Mouse (Mus musculus): ENCODE results near the gene Cldn6. TPM values are rescaled to one million over a fixed set of nuclear protein-coding genes. Genes with fewer than 3 reads are reported as not detected.
A peak's percentile ranks its signal among the peaks of the same experiment; 100 is the strongest.

Cldn6 gene
- not detected in 2 replicates for polyA plus RNA-seq (2014; fragmentation: Nextera tagmentation; extraction: Ambion mirVana)

- DNase-seq (no peak), ATAC-seq (ENCODE audit: low FRiP score, low TSS enrichment) (no peak)
- H3K27ac ChIP-seq (replicated peaks; ENCODE audit: low read depth, low read length), result no peak within 1 kb of the TSS
- H3K36me3 ChIP-seq (ENCODE audit: control insufficient read depth, insufficient read depth, low read length), result no peaks in the 10 kb centered on the region
- H3K27me3 ChIP-seq (ENCODE audit: control insufficient read depth, insufficient read depth, low read length), result peaks cover 70% of the 10 kb centered on the region
- H3K4me3 ChIP-seq (replicated peaks; ENCODE audit: low read depth, low read length), result 0 out of 2 replicates have a peak within 1 kb of the TSS, but pooled peaks have one; percentile 5
- peaks cover 26% of the 10 kb centered on the region for H3K4me1 ChIP-seq (ENCODE audit: control insufficient read depth, insufficient read depth, low read length)
- H3K9ac ChIP-seq (replicated peaks; ENCODE audit: low read length), result no peak within 1 kb of the TSS
- 2% methylated on average over 38 of the region's 38 CpGs for WGBS
- H3K9me3 ChIP-seq (ENCODE audit: control insufficient read depth, low read length), result no peaks in the 10 kb centered on the region
- H3K4me2 ChIP-seq (ENCODE audit: low read length), result peak within 1 kb of the TSS; percentile 34
These were observed at the start of gene Cldn6 for GRCm38 (mm10) chr17:23679127-23679835. Cldn6 (plus strand) TSS chr17:23679249.

GRCm38 (mm10) chr17:23630195-23631020, 48.6 kb upstream of the Cldn6 start:
- no peaks in the 10 kb centered on the region for H3K4me1 ChIP-seq (ENCODE audit: control insufficient read depth, insufficient read depth, low read length)
- 19% methylated on average over 22 of the region's 22 CpGs for whole genome bisulfite sequencing
- ATAC-seq (ENCODE audit: low FRiP score, low TSS enrichment), result peak; percentile 55; the same call in 1 of the 2 replicates
- no peak overlapping the region for H3K4me3 ChIP-seq (replicated peaks; ENCODE audit: low read depth, low read length)
- H3K27ac ChIP-seq (replicated peaks; ENCODE audit: low read depth, low read length), result no peak overlapping the region
- H3K36me3 ChIP-seq (ENCODE audit: control insufficient read depth, insufficient read depth, low read length), result no peaks in the 10 kb centered on the region
- peak overlapping the region; percentile 39 for H3K4me2 ChIP-seq (ENCODE audit: low read length)
- H3K9me3 ChIP-seq (ENCODE audit: control insufficient read depth, low read length), result no peaks in the 10 kb centered on the region
- H3K27me3 ChIP-seq (ENCODE audit: control insufficient read depth, insufficient read depth, low read length), result no peaks in the 10 kb centered on the region
- H3K9ac ChIP-seq (replicated peaks; ENCODE audit: low read length), result 0 out of 2 replicates have a peak overlapping the region, but pooled peaks have one; percentile 14
- DNase-seq, result peak; percentile 70

- no peaks in the 10 kb centered on the region for H3K36me3 ChIP-seq (ENCODE audit: control insufficient read depth, insufficient read depth, low read length)
- no peak overlapping the region for H3K27ac ChIP-seq (replicated peaks; ENCODE audit: low read depth, low read length)
- no peaks in the 10 kb centered on the region for H3K4me1 ChIP-seq (ENCODE audit: control insufficient read depth, insufficient read depth, low read length)
- H3K9ac ChIP-seq (replicated peaks; ENCODE audit: low read length), result no peak overlapping the region
- no peak overlapping the region for H3K4me3 ChIP-seq (replicated peaks; ENCODE audit: low read depth, low read length)
- ATAC-seq (ENCODE audit: low FRiP score, low TSS enrichment) (no peak), DNase-seq (no peak)
- no peaks in the 10 kb centered on the region for H3K27me3 ChIP-seq (ENCODE audit: control insufficient read depth, insufficient read depth, low read length)
- no peaks in the 10 kb centered on the region for H3K9me3 ChIP-seq (ENCODE audit: control insufficient read depth, low read length)
- H3K4me2 ChIP-seq (ENCODE audit: low read length), result no peak overlapping the region
- 78% methylated on average over 8 of the region's 8 CpGs for WGBS
These were observed 47.8 kb upstream of the Cldn6 start for GRCm38 (mm10) chr17:23631241-23631640.

- Histone ChIP-seq H3K27me3 (ENCODE audit: control insufficient read depth, insufficient read depth, low read length) (peaks cover 13% of the 10 kb centered on the region), H3K9ac (replicated peaks; ENCODE audit: low read length) (peak within 1 kb of the TSS; percentile 29; the same call in 1 of the 2 replicates), H3K4me3 (replicated peaks; ENCODE audit: low read depth, low read length) (peak within 1 kb of the TSS; percentile 35), H3K36me3 (ENCODE audit: control insufficient read depth, insufficient read depth, low read length) (no peaks in the 10 kb centered on the region), H3K27ac (replicated peaks; ENCODE audit: low read depth, low read length) (no peak within 1 kb of the TSS), H3K4me1 (ENCODE audit: control insufficient read depth, insufficient read depth, low read length) (0 out of 2 replicates have a peak, but pooled peaks cover 6% of the 10 kb centered on the region), H3K4me2 (ENCODE audit: low read length) (peak within 1 kb of the TSS; percentile 67), H3K9me3 (ENCODE audit: control insufficient read depth, low read length) (no peaks in the 10 kb centered on the region)
- ATAC-seq (ENCODE audit: low FRiP score, low TSS enrichment) (peak; percentile 46; the same call in 1 of the 2 replicates), DNase-seq (peak; percentile 47)
- WGBS, result 1% methylated on average over 58 of the region's 58 CpGs
These were observed 34.2 kb upstream of the Cldn6 start, which contains the start of gene Mmp25 for GRCm38 (mm10) chr17:23644613-23645495. Mmp25 (minus strand) TSS chr17:23645277.

- WGBS, result 32% methylated on average over 10 of the region's 10 CpGs
- no peak overlapping the region for H3K9ac ChIP-seq (replicated peaks; ENCODE audit: low read length)
These were observed 33.2 kb upstream of the Cldn6 start for GRCm38 (mm10) chr17:23645894-23646293.

GRCm38 (mm10) chr17:23651363-23651762, 27.7 kb upstream of the Cldn6 start:
- Histone ChIP-seq H3K4me1 (ENCODE audit: control insufficient read depth, insufficient read depth, low read length) (no peaks in the 10 kb centered on the region), H3K4me3 (replicated peaks; ENCODE audit: low read depth, low read length) (no peak overlapping the region), H3K9me3 (ENCODE audit: control insufficient read depth, low read length) (no peaks in the 10 kb centered on the region), H3K27me3 (ENCODE audit: control insufficient read depth, insufficient read depth, low read length) (no peaks in the 10 kb centered on the region; the same call in 1 of the 2 replicates), H3K27ac (replicated peaks; ENCODE audit: low read depth, low read length) (no peak overlapping the region), H3K4me2 (ENCODE audit: low read length) (no peak overlapping the region), H3K36me3 (ENCODE audit: control insufficient read depth, insufficient read depth, low read length) (no peaks in the 10 kb centered on the region), H3K9ac (replicated peaks; ENCODE audit: low read length) (no peak overlapping the region)
- DNase-seq (no peak), ATAC-seq (ENCODE audit: low FRiP score, low TSS enrichment) (no peak)
- WGBS, result 79% methylated on average over 6 of the region's 6 CpGs

More at GRCm38 (mm10) chr17:23645894-23646293, 33.2 kb upstream of the Cldn6 start:
- H3K36me3 ChIP-seq (ENCODE audit: control insufficient read depth, insufficient read depth, low read length), result no peaks in the 10 kb centered on the region
- 0 out of 2 replicates have a peak, but pooled peaks cover 6% of the 10 kb centered on the region for H3K4me1 ChIP-seq (ENCODE audit: control insufficient read depth, insufficient read depth, low read length)
- H3K27me3 ChIP-seq (ENCODE audit: control insufficient read depth, insufficient read depth, low read length), result peaks cover 13% of the 10 kb centered on the region
- no peak overlapping the region for H3K4me2 ChIP-seq (ENCODE audit: low read length)
- H3K27ac ChIP-seq (replicated peaks; ENCODE audit: low read depth, low read length), result no peak overlapping the region
- no peak for DNase-seq
- no peak overlapping the region for H3K4me3 ChIP-seq (replicated peaks; ENCODE audit: low read depth, low read length)
- no peak for ATAC-seq (ENCODE audit: low FRiP score, low TSS enrichment)
- H3K9me3 ChIP-seq (ENCODE audit: control insufficient read depth, low read length), result no peaks in the 10 kb centered on the region

- no peaks in the 10 kb centered on the region for H3K9me3 ChIP-seq (ENCODE audit: control insufficient read depth, low read length)
- H3K27ac ChIP-seq (replicated peaks; ENCODE audit: low read depth, low read length), result no peak overlapping the region
- no peak overlapping the region for H3K4me3 ChIP-seq (replicated peaks; ENCODE audit: low read depth, low read length)
- no peak overlapping the region for H3K4me2 ChIP-seq (ENCODE audit: low read length)
- no peak for ATAC-seq (ENCODE audit: low FRiP score, low TSS enrichment)
- WGBS, result 86% methylated on average over 1 of the region's 2 CpGs
- no peaks in the 10 kb centered on the region for H3K4me1 ChIP-seq (ENCODE audit: control insufficient read depth, insufficient read depth, low read length)
- H3K9ac ChIP-seq (replicated peaks; ENCODE audit: low read length), result no peak overlapping the region
- DNase-seq, result no peak
- H3K36me3 ChIP-seq (ENCODE audit: control insufficient read depth, insufficient read depth, low read length), result no peaks in the 10 kb centered on the region
- no peaks in the 10 kb centered on the region for H3K27me3 ChIP-seq (ENCODE audit: control insufficient read depth, insufficient read depth, low read length)
These were observed 25.7 kb upstream of the Cldn6 start for GRCm38 (mm10) chr17:23653324-23653723.

- H3K27ac ChIP-seq (replicated peaks; ENCODE audit: low read depth, low read length), result no peak overlapping the region
- DNase-seq (no peak), ATAC-seq (ENCODE audit: low FRiP score, low TSS enrichment) (no peak)
- no peaks in the 10 kb centered on the region for H3K36me3 ChIP-seq (ENCODE audit: control insufficient read depth, insufficient read depth, low read length)
- no peaks in the 10 kb centered on the region for H3K4me1 ChIP-seq (ENCODE audit: control insufficient read depth, insufficient read depth, low read length)
- H3K9me3 ChIP-seq (ENCODE audit: control insufficient read depth, low read length), result no peaks in the 10 kb centered on the region
- 62% methylated on average over 6 of the region's 6 CpGs for WGBS
- H3K4me2 ChIP-seq (ENCODE audit: low read length), result no peak overlapping the region
- no peaks in the 10 kb centered on the region for H3K27me3 ChIP-seq (ENCODE audit: control insufficient read depth, insufficient read depth, low read length)
- H3K9ac ChIP-seq (replicated peaks; ENCODE audit: low read length), result no peak overlapping the region
- H3K4me3 ChIP-seq (replicated peaks; ENCODE audit: low read depth, low read length), result no peak overlapping the region
These were observed 25.0 kb upstream of the Cldn6 start for GRCm38 (mm10) chr17:23654001-23654400.

All from midbrain, embryonic 14.5 days (tissue).